Mouse (Mus musculus) intestine, postnatal 0 days (tissue): ENCODE measurements around the gene Lypd6. TPM values are rescaled to one million over a fixed set of nuclear protein-coding genes. Genes with fewer than 3 reads are reported as not detected.

ENCODE experiments used
- ATAC-seq: fragments of 200-750 bp; cut with Nextera tagmentation; 2 replicates; pipeline ENCODE4 v1.8.0; 2017; ENCODE audit warnings: mild to moderate bottlenecking, moderate TSS enrichment, moderate library complexity
- H3K27ac ChIP-seq: fragments of 300-500 bp; sonication (generic); 2 replicates; pipeline ENCODE4 v1.5.1; 2014; ENCODE audit warnings: mild to moderate bottlenecking, low read depth, low read length, moderate library complexity
- H3K27me3 ChIP-seq: fragments of 300-500 bp; sonication (generic); replicated peaks from 2 replicates; pipeline ENCODE4 v1.6.1; 2014; ENCODE audit warnings: low read length, mixed read lengths; ENCODE audit not compliant: control insufficient read depth, insufficient read depth
- H3K36me3 ChIP-seq: fragments of 300-500 bp; sonication (generic); 2 replicates; pipeline ENCODE4 v1.6.1; 2014; ENCODE audit warnings: mild to moderate bottlenecking, moderate library complexity; ENCODE audit not compliant: control insufficient read depth, insufficient read depth
- H3K4me1 ChIP-seq: fragments of 300-500 bp; sonication (generic); replicated peaks from 2 replicates; pipeline ENCODE4 v1.6.1; 2014; ENCODE audit warnings: antibody characterized with exemption, low read length, mixed read lengths; ENCODE audit not compliant: control insufficient read depth, insufficient read depth
- H3K4me2 ChIP-seq: fragments of 300-500 bp; sonication (generic); replicated peaks from 2 replicates; pipeline ENCODE4 v1.6.1; 2014; ENCODE audit warnings: low read depth, mild to moderate bottlenecking, moderate library complexity
- H3K4me3 ChIP-seq: fragments of 300-500 bp; sonication (generic); 2 replicates; pipeline ENCODE4 v1.5.1; 2014; ENCODE audit warnings: low read depth, low read length
- H3K9ac ChIP-seq: fragments of 300-500 bp; sonication (generic); 2 replicates; pipeline ENCODE4 v1.6.1; 2014; ENCODE audit warnings: mild to moderate bottlenecking, low read depth, low read length
- H3K9me3 ChIP-seq: fragments of 300-500 bp; sonication (generic); 2 replicates; pipeline ENCODE4 v1.6.1; 2016; ENCODE audit warnings: mixed run types; ENCODE audit not compliant: control insufficient read depth
- CTCF ChIP-seq: sonication (generic); IDR thresholded peaks from 2 replicates; pipeline ENCODE4 v1.5.1; 2016; ENCODE audit warnings: low read depth, mild to moderate bottlenecking, control low read depth, antibody characterized with exemption, moderate library complexity
- WGBS: fragments of 180-500 bp; shearing (Covaris S2); extraction: QIAGEN DNeasy Blood & Tissue Kit; methylation state at CpG from one replicate; pipeline ENCODE4 v1.1.7; 2014; 5-methylcytosine and 5-hydroxymethylcytosine counted together
- polyA plus RNA-seq: library from polyadenylated mRNA; unstranded; fragments of >200 nt; fragmentation: Nextera tagmentation; extraction: Ambion mirVana; gene quantifications from 2 replicates; pipeline ENCODE4 v1.2.1, GENCODE M21; 2015

Gene Lypd6
- polyA plus RNA-seq, 1 experiment from 2014 or later, result 1.9 TPM

GRCm38 (mm10) chr2:50186711-50187405 lies 120.6 kb downstream of the Lypd6 start:
- peaks cover 6% of the 10 kb centered on the region; the same call in 1 of the 2 replicates for H3K4me1 ChIP-seq
- H3K4me2 ChIP-seq, result peak overlapping the region; percentile 48
- peak; percentile 27; the same call in 1 of the 2 replicates for TF ChIP-seq CTCF
- no peak overlapping the region for H3K4me3 ChIP-seq
- no peaks in the 10 kb centered on the region for H3K27me3 ChIP-seq
- H3K27ac ChIP-seq, result no peak overlapping the region
- no peaks in the 10 kb centered on the region for H3K36me3 ChIP-seq
- peak; percentile 65 for ATAC-seq
- no peaks in the 10 kb centered on the region for H3K9me3 ChIP-seq
- H3K9ac ChIP-seq, result no peak overlapping the region
- WGBS, result 11% methylated on average over 12 of the region's 12 CpGs

DNA sequence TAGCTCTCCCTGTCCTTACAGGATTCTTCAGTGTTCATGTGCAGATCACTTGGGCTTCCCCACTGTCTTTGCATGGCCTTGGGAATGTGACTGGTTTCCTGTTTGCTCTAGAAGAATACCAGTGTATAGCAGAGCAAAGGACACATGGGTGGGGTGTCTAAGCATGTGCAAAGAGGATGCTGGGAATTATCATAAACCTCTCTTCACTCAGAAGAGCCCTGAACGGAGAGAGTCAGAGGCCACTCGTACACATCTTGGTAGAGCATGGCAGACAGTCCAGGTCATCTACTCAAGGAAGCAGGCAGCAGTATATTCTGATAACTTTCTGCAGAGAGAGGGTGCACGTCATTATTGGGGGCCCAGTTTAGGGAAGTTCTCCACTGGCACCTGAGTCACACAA lies 122.6 kb downstream of the Lypd6 start:
- no peak overlapping the region for H3K4me3 ChIP-seq
- no peak overlapping the region for H3K4me2 ChIP-seq
- H3K9me3 ChIP-seq, result no peaks in the 10 kb centered on the region
- H3K27ac ChIP-seq, result peak overlapping the region; percentile 17; the same call in 1 of the 2 replicates
- peak; percentile 69 for ATAC-seq
- H3K27me3 ChIP-seq, result no peaks in the 10 kb centered on the region
- 28% methylated on average over 3 of the region's 3 CpGs for WGBS
- H3K9ac ChIP-seq, result no peak overlapping the region
- TF ChIP-seq CTCF, result no peak
- peaks cover 6% of the 10 kb centered on the region; the same call in 1 of the 2 replicates for H3K4me1 ChIP-seq
- no peaks in the 10 kb centered on the region for H3K36me3 ChIP-seq

DNA sequence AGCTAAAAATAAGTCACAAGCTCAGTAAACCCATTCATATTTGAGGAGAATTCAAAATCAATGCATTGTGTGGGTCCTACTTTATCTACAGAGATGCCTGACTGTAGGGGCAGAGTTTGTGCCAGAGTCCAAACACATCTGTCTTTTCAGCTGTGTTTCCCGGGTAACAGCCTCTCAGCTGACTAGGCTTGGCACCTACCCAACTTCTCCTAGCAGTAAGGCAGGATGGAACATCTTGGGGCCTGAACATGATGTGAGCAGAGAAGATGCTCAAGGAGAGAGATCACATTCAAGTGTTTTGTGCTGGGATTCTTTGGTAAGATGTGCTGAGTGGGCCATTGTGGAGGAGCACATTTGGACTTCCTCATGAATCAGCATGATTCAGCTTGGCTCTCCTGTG lies 130.5 kb downstream of the Lypd6 start:
- Histone ChIP-seq H3K27ac (no peak overlapping the region), H3K27me3 (no peaks in the 10 kb centered on the region), H3K9me3 (no peaks in the 10 kb centered on the region), H3K4me2 (no peak overlapping the region), H3K36me3 (no peaks in the 10 kb centered on the region), H3K4me3 (no peak overlapping the region), H3K4me1 (no peaks in the 10 kb centered on the region), H3K9ac (no peak overlapping the region)
- no peak for TF ChIP-seq CTCF
- no peak for ATAC-seq
- WGBS, result 30% methylated on average over 1 of the region's 1 CpGs

GRCm38 (mm10) chr2:50197801-50198200 lies 131.6 kb downstream of the Lypd6 start:
- Histone ChIP-seq H3K4me3 (no peak overlapping the region), H3K9me3 (no peaks in the 10 kb centered on the region), H3K27ac (no peak overlapping the region), H3K4me2 (no peak overlapping the region), H3K27me3 (no peaks in the 10 kb centered on the region), H3K36me3 (no peaks in the 10 kb centered on the region), H3K9ac (no peak overlapping the region), H3K4me1 (no peaks in the 10 kb centered on the region)
- ATAC-seq, result no peak
- WGBS, result 78% methylated on average over 4 of the region's 4 CpGs
- TF ChIP-seq CTCF, result no peak

DNA sequence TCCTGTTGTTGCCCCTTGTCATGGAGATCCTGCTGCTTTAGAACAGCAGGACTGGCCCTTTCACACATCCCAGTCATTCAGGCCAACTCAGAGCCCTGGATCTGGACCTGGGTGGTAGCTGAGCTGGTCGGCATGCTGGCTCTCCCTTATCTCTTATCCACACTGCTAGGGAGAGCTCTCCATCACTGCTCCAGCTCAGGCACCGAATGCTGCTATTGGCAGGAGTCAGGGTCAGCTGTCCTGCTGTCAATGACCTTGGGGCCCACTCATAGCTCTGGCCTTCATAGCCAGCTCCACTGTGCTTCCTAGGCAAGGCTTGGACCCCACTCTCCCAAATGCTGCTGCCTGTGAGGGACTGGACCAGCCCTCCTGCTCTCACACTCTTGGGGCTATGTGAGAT lies 134.3 kb downstream of the Lypd6 start:
- no peaks in the 10 kb centered on the region for H3K27me3 ChIP-seq

GRCm38 (mm10) chr2:50220574-50220973 lies 154.3 kb downstream of the Lypd6 start:
- H3K27me3 ChIP-seq, result no peaks in the 10 kb centered on the region
- H3K4me2 ChIP-seq, result no peak overlapping the region
- H3K4me1 ChIP-seq, result no peaks in the 10 kb centered on the region
- TF ChIP-seq CTCF, result no peak
- H3K36me3 ChIP-seq, result no peaks in the 10 kb centered on the region
- H3K27ac ChIP-seq, result no peak overlapping the region
- H3K4me3 ChIP-seq, result no peak overlapping the region
- no peak overlapping the region for H3K9ac ChIP-seq
- WGBS, result 88% methylated on average over 7 of the region's 7 CpGs
- H3K9me3 ChIP-seq, result no peaks in the 10 kb centered on the region
- no peak for ATAC-seq

More for the DNA sequence above, 134.3 kb downstream of the Lypd6 start:
- no peak overlapping the region for H3K4me3 ChIP-seq
- no peak for TF ChIP-seq CTCF
- no peak overlapping the region for H3K4me2 ChIP-seq
- WGBS, result 39% methylated on average over 2 of the region's 2 CpGs
- no peaks in the 10 kb centered on the region for H3K4me1 ChIP-seq
- no peaks in the 10 kb centered on the region for H3K9me3 ChIP-seq
- H3K27ac ChIP-seq, result no peak overlapping the region
- ATAC-seq, result no peak
- no peaks in the 10 kb centered on the region for H3K36me3 ChIP-seq
- H3K9ac ChIP-seq, result no peak overlapping the region
